Mouse (Mus musculus) midbrain, embryonic 12.5 days (tissue): Measurements from ENCODE around the gene Ap5s1. TPM values are rescaled to one million over a fixed set of nuclear protein-coding genes. Genes with fewer than 3 reads are reported as not detected.
"Not testable (repeated sequence)": the region's sequence is repeated elsewhere in the genome, so short reads cannot be mapped to it uniquely, and the experiment has no call there.

Source experiments
- ATAC-seq: fragments of 200-750 bp; cut with Nextera tagmentation; 2 replicates; pipeline ENCODE4 v1.8.0; 2017; ENCODE audit warnings: low read depth, moderate TSS enrichment, moderate library complexity; ENCODE audit not compliant: low FRiP score
- H3K27ac ChIP-seq: fragments of 300-500 bp; sonication (generic); replicated peaks from 2 replicates; pipeline ENCODE4 v1.5.1; 2016; ENCODE audit warnings: mild to moderate bottlenecking
- H3K27me3 ChIP-seq: fragments of 300-500 bp; sonication (generic); 2 replicates; pipeline ENCODE4 v1.6.1; 2016; ENCODE audit warnings: mild to moderate bottlenecking
- H3K36me3 ChIP-seq: fragments of 300-500 bp; sonication (generic); 2 replicates; pipeline ENCODE4 v1.6.1; 2016
- H3K4me1 ChIP-seq: fragments of 300-500 bp; sonication (generic); 2 replicates; pipeline ENCODE4 v1.6.1; 2016
- H3K4me2 ChIP-seq: fragments of 300-500 bp; sonication (generic); replicated peaks from 2 replicates; pipeline ENCODE4 v1.6.1; 2016; ENCODE audit warnings: mild to moderate bottlenecking, moderate library complexity
- H3K4me3 ChIP-seq: fragments of 300-500 bp; sonication (generic); 2 replicates; pipeline ENCODE4 v1.5.1; 2016; ENCODE audit warnings: mild to moderate bottlenecking
- H3K9ac ChIP-seq: fragments of 300-500 bp; sonication (generic); replicated peaks from 2 replicates; pipeline ENCODE4 v1.6.1; 2016; ENCODE audit warnings: mild to moderate bottlenecking, moderate library complexity
- H3K9me3 ChIP-seq: fragments of 300-500 bp; sonication (generic); 2 replicates; pipeline ENCODE4 v1.6.1; 2016; ENCODE audit warnings: mild to moderate bottlenecking
- WGBS: fragments of 180-500 bp; shearing (Covaris S2); methylation state at CpG from one replicate; pipeline ENCODE4 v1.1.7; 2016; 5-methylcytosine and 5-hydroxymethylcytosine counted together
- polyA plus RNA-seq: library from polyadenylated mRNA; unstranded; fragments of >200 nt; fragmentation: Nextera tagmentation; extraction: Ambion mirVana; gene quantifications from 2 replicates; pipeline ENCODE4 v1.2.1, GENCODE M21; 2016

The Ap5s1 gene
- polyA plus RNA-seq, 1 experiment from 2014 or later: 28.7 TPM

GRCm38 (mm10) chr2:131209969-131210792 lies 3.3 kb downstream of the Ap5s1 start:
- 3% methylated on average over 50 of the region's 50 CpGs for WGBS
- peak; percentile 97 for ATAC-seq
- H3K4me2 ChIP-seq: peak overlapping the region; percentile 54
- no peaks in the 10 kb centered on the region for H3K9me3 ChIP-seq
- H3K4me1 ChIP-seq: peaks cover 16% of the 10 kb centered on the region
- peaks cover 12% of the 10 kb centered on the region for H3K36me3 ChIP-seq
- peak overlapping the region; percentile 64 for H3K4me3 ChIP-seq
- H3K27ac ChIP-seq: peak overlapping the region; percentile 88
- H3K27me3 ChIP-seq: no peaks in the 10 kb centered on the region
- peak overlapping the region; percentile 57 for H3K9ac ChIP-seq

- WGBS: 77% methylated on average over 9 of the region's 9 CpGs
- Histone ChIP-seq H3K27me3 (no peaks in the 10 kb centered on the region), H3K9me3 (no peaks in the 10 kb centered on the region), H3K4me2 (peak overlapping the region; percentile 54), H3K9ac (peak overlapping the region; percentile 57), H3K4me1 (peaks cover 16% of the 10 kb centered on the region), H3K4me3 (peak overlapping the region; percentile 64), H3K36me3 (peaks cover 12% of the 10 kb centered on the region), H3K27ac (no peak overlapping the region)
- no peak for ATAC-seq
These were observed 4.2 kb downstream of the Ap5s1 start for GRCm38 (mm10) chr2:131211026-131211615.

GRCm38 (mm10) chr2:131213773-131214172 lies 6.9 kb downstream of the Ap5s1 start:
- Histone ChIP-seq H3K9ac (no peak overlapping the region; the same call in 1 of the 2 replicates), H3K4me3 (no peak overlapping the region), H3K4me1 (peaks cover 16% of the 10 kb centered on the region), H3K4me2 (no peak overlapping the region), H3K27me3 (no peaks in the 10 kb centered on the region), H3K36me3 (peaks cover 12% of the 10 kb centered on the region), H3K27ac (no peak overlapping the region), H3K9me3 (no peaks in the 10 kb centered on the region)
- no peak for ATAC-seq
- 89% methylated on average over 7 of the region's 7 CpGs for WGBS

DNA sequence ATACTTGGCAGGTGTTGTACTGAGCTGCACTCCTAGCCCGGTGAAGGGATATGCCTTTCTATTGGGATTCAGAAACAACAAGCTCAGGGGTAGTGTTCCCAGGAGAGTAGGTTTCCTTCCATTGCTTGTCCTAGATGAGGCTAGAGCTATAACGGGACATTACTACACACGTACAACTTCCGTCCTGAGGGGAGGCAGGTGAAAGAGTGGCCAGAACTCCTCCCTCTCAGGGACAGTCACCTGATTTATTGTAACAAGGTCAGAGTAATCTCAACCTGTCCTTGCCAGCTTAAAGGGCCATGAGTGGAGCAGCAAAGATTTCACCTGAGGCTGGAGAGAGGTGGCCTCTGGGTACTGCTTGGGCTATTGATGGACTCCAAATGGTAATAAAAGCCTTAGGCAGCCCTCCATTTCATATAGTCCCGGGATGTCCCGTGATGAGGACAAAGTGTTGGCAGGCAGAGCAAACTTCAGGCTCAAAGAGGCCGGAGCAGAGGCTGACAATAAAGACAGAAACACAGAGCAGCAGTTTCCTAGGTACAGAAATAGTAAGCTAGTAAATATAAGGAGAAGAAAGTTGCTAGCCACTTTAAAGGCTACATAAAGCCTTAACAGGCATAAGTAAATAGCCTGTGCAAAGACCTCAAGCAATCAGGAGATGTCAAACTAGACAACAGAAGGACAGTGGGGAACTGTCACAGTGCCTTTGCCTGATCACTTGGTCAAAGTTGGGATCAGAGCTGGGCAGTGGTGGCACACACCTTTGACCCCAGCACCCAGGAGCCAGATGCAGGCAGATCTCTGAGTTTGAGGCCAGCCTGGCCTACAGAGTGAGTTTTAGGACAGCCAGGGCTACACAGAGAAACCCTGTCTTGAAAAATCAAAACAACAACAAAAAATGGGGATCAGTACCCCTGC lies 9.3 kb downstream of the Ap5s1 start:
- H3K9ac ChIP-seq: no peak overlapping the region
- no peak overlapping the region for H3K4me3 ChIP-seq
- no peak overlapping the region for H3K4me2 ChIP-seq
- H3K4me1 ChIP-seq: peaks cover 5% of the 10 kb centered on the region
- H3K27me3 ChIP-seq: no peaks in the 10 kb centered on the region
- H3K9me3 ChIP-seq: no peaks in the 10 kb centered on the region
- ATAC-seq: no peak
- WGBS: 93% methylated on average over 7 of the region's 7 CpGs
- H3K27ac ChIP-seq: no peak overlapping the region
- peaks cover 12% of the 10 kb centered on the region for H3K36me3 ChIP-seq

- ATAC-seq: no peak
- WGBS: 84% methylated on average over 4 of the region's 4 CpGs
- H3K4me1 ChIP-seq: no peaks in the 10 kb centered on the region
These were observed 13.2 kb downstream of the Ap5s1 start for GRCm38 (mm10) chr2:131220030-131220429.

DNA sequence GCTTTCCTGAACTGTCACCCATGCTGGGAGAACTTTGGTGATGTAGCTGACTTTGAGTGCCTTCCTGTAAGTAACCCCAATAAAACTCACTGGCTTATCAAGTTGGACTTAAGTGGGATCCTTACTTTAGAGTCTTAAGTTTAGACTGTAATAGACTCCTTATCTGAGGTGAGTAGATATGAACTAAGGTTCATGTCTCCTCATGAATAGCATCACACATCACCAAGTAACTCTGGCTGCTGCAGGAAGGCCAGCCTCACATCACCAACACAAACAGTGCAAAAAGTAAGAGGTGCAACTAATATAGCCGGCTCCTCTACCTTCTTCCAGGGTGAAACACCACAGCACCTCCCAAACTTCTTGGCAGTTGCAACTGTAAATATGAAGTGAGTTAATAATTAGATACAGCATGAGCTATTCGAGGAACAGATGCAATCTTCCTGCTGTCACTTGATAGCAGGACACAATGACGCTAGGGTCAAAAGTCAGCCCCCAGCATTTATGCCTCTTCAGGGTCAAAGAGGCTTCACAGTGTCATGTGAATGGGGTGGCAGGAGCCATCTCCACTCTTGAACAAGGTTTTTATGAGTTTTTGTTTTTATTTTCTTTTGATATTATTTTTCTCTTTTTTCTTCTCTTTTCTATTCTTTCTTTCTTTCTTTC lies 15.1 kb downstream of the Ap5s1 start:
- no peaks in the 10 kb centered on the region for H3K4me1 ChIP-seq
- ATAC-seq: no peak

More at GRCm38 (mm10) chr2:131220030-131220429, 13.2 kb downstream of the Ap5s1 start:
- Histone ChIP-seq H3K9me3 (no peaks in the 10 kb centered on the region), H3K27ac (no peak overlapping the region), H3K9ac (no peak overlapping the region), H3K4me2 (no peak overlapping the region), H3K4me3 (no peak overlapping the region), H3K27me3 (no peaks in the 10 kb centered on the region), H3K36me3 (no peaks in the 10 kb centered on the region)

GRCm38 (mm10) chr2:131222562-131222961 lies 15.7 kb downstream of the Ap5s1 start:
- H3K27me3 ChIP-seq: no peaks in the 10 kb centered on the region
- no peaks in the 10 kb centered on the region for H3K4me1 ChIP-seq
- H3K4me2 ChIP-seq: no peak overlapping the region
- no peak overlapping the region for H3K27ac ChIP-seq
- H3K4me3 ChIP-seq: no peak overlapping the region
- H3K9ac ChIP-seq: no peak overlapping the region
- no peaks in the 10 kb centered on the region for H3K9me3 ChIP-seq
- WGBS: 65% methylated on average over 5 of the region's 5 CpGs
- no peak for ATAC-seq
- no peaks in the 10 kb centered on the region for H3K36me3 ChIP-seq

More for the DNA sequence above, 15.1 kb downstream of the Ap5s1 start:
- Histone ChIP-seq H3K9me3 (no peaks in the 10 kb centered on the region), H3K27me3 (no peaks in the 10 kb centered on the region), H3K4me3 (no peak overlapping the region), H3K36me3 (no peaks in the 10 kb centered on the region), H3K4me2 (no peak overlapping the region), H3K27ac (no peak overlapping the region), H3K9ac (no peak overlapping the region)
- 79% methylated on average over 3 of the region's 3 CpGs for WGBS

DNA sequence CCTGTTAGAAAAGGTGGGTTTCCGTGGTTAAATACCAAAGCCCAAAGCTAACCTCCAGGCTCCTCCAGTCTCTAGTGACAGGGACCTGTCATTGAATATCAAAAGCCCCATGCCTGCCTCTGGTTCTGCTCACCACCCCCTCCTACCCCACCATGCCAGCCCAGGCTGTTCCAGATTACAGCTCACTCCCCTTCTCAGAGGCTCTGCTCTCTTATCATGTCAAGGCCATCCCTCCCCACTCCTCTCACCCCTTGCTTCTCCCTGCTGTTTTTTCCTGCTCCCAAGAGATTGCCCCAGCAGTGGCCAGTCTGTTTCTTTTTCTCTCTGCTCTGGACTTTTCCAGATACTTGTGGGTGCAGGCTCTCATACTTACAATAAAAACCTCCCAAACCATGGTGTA lies 16.7 kb downstream of the Ap5s1 start:
- Histone ChIP-seq H3K4me1 (no peaks in the 10 kb centered on the region), H3K9me3 (no peaks in the 10 kb centered on the region), H3K36me3 (no peaks in the 10 kb centered on the region), H3K4me3 (no peak overlapping the region), H3K27ac (no peak overlapping the region), H3K27me3 (no peaks in the 10 kb centered on the region), H3K9ac (no peak overlapping the region), H3K4me2 (no peak overlapping the region)
- WGBS: 59% methylated on average over 1 of the region's 1 CpGs
- ATAC-seq: no peak

DNA sequence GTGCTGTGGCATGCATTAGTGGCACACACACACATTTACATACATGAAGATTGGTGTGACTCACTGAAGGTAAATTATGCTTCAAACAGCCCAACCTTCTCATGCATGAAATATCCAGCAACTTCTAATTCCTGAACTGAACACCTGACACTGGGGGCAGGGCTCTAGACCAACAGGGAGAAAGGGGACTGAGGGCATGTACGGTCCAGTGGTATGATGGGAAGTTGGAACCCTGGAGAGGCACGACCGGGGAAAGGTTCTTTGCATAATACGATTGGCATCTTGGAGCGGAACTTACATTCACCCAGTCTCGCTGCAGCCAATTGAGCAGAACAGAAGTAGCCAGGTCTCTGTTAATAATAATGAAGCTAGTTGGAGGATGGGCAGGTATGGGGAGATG lies 18.3 kb downstream of the Ap5s1 start:
- Histone ChIP-seq H3K27ac (no peak overlapping the region), H3K36me3 (no peaks in the 10 kb centered on the region), H3K4me1 (no peaks in the 10 kb centered on the region), H3K9ac (no peak overlapping the region), H3K9me3 (no peaks in the 10 kb centered on the region), H3K27me3 (no peaks in the 10 kb centered on the region), H3K4me2 (no peak overlapping the region), H3K4me3 (no peak overlapping the region)
- ATAC-seq: no peak
- WGBS: 90% methylated on average over 6 of the region's 6 CpGs

DNA sequence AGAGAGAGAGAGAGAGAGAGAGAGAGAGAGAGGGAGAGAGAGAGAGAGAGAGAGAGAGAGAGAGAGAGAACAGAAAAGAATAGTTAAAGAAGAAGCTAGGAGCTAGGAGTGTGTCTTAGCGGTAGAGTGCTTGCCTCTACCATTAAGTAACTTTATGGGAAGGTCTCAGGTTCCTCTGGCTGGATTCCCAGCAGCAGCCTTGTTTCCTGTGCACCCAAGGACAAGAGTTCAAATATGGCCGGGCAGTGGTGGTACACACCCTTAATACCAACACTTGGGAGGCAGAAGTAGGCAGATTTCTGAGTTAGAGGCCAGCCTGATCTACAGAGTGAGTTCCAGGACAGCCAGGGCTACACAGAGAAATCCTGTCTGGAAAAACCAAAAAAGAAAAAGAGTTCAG lies 19.8 kb downstream of the Ap5s1 start:
- ATAC-seq, H3K9me3 ChIP-seq, H3K27ac ChIP-seq, H3K36me3 ChIP-seq, H3K9ac ChIP-seq, H3K4me3 ChIP-seq, H3K27me3 ChIP-seq, H3K4me1 ChIP-seq, H3K4me2 ChIP-seq: not testable (repeated sequence)
- 80% methylated on average over 2 of the region's 2 CpGs for WGBS

GRCm38 (mm10) chr2:131227243-131227642 lies 20.4 kb downstream of the Ap5s1 start:
- H3K4me3 ChIP-seq: no peak overlapping the region
- no peaks in the 10 kb centered on the region for H3K4me1 ChIP-seq
- no peaks in the 10 kb centered on the region for H3K9me3 ChIP-seq
- no peak for ATAC-seq
- no peak overlapping the region for H3K4me2 ChIP-seq
- WGBS: 92% methylated on average over 3 of the region's 3 CpGs
- no peak overlapping the region for H3K27ac ChIP-seq
- no peaks in the 10 kb centered on the region for H3K36me3 ChIP-seq
- no peak overlapping the region for H3K9ac ChIP-seq
- no peaks in the 10 kb centered on the region for H3K27me3 ChIP-seq
